Mouse (Mus musculus): ENCODE data around the gene Sympk.

GRCm38 (mm10) chr7:19098811-19099210, 74.6 kb downstream of the Sympk start:
- no peak for TF ChIP-seq CTCF (IDR thresholded peaks at IDR 0.05; ENCODE audit: low read depth)
- TF ChIP-seq EP300 (optimal IDR thresholded peaks at IDR 0.05) = no peak

Measured in stomach, postnatal 0 days (tissue).